Mouse (Mus musculus) left cerebral cortex, adult 6 months (tissue): ENCODE measurements around the gene Snap25. TPM values are rescaled to one million over a fixed set of nuclear protein-coding genes. Genes with fewer than 3 reads are reported as not detected.

Experiments
- long read RNA-seq, 2 experiments: library from polyadenylated mRNA; unstranded; transcript quantifications; one replicate each; pipeline ENCODE4 v2.0.0; 2019 to 2020
- polyA plus RNA-seq: library from polyadenylated mRNA; unstranded; fragments of <200 nt; fragmentation: Nextera tagmentation; gene quantifications from 2 replicates; pipeline ENCODE4 v1.2.3, GENCODE M21; 2021

The Snap25 gene
- 2,961 and 3,347 TPM in 2 replicates for polyA plus RNA-seq
- long read RNA-seq, experiment 1, full-length matches to known transcripts = 12,824 of 13,658 reads
- long read RNA-seq, experiment 1, partial matches to known transcripts = 580 of 13,658 reads
- long read RNA-seq, experiment 1, other reads (novel, unspliced or antisense) = 254 of 13,658 reads
- long read RNA-seq, experiment 2, transcript Snap25-202 (8 exons, 1,014 nt) = minor isoform, 180 of 3,834 reads
- long read RNA-seq, experiment 2, transcript Snap25-201 (8 exons, 2,116 nt) = major isoform, 2,504 of 3,834 reads
- long read RNA-seq, experiment 2, partial matches to known transcripts = 1,083 of 3,834 reads
- long read RNA-seq, experiment 2, other reads (novel, unspliced or antisense) = 67 of 3,834 reads

DNA sequence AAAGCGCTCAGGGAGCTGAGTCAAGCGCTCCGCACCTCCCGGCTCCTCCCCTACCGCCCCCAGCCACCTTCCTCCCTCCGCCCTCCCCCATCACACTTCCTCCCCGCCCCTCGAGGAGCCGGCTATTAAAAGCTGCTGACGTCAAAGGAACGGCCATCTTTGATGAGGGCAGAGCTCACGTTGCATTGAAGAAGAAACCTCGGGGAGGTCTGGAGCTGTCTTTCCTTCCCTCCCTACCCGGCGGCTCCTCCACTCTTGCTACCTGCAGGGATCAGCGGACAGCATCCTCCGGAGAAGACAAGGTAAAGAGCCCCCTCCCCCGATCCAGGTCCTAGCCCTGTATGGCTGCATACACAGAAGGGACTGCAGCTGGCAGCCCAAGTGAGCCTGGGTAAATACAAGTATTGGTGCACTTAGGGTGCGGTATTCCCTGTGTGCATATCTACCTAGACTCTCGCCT is at the start of gene Snap25:
Gene Snap25, plus strand, starts transcription at position 155 of the 460 bp plus-strand sequence.

Other genes starting within 250 kb of the Snap25 start
- 0.41 and 0.53 TPM in 2 replicates for gene Ankef1, start 211.5 kb upstream of the Snap25 start, polyA plus RNA-seq
- gene AL731706.2, start 172.2 kb downstream of the Snap25 start, polyA plus RNA-seq = 79.1 and 86.9 TPM in 2 replicates
- gene Slx4ip, start 177.8 kb downstream of the Snap25 start, polyA plus RNA-seq = 1.9 and 3.1 TPM in 2 replicates
- 79.2 and 86.9 TPM in 2 replicates for gene AL731706.1, start 177.9 kb downstream of the Snap25 start, polyA plus RNA-seq
- 12.7 and 13.6 TPM in 2 replicates for gene Mkks, start 177.9 kb downstream of the Snap25 start, polyA plus RNA-seq